Mouse (Mus musculus) embryonic fibroblast, embryonic 13.5 days (primary cell): ENCODE results near the gene Sco2.

Experiments used
- CTCF ChIP-seq: IDR thresholded peaks from 2 replicates; pipeline ENCODE4 v1.5.1; 2011; ENCODE audit warnings: mild to moderate bottlenecking, control low read depth, low read length, moderate library complexity, borderline replicate concordance; ENCODE audit not compliant: insufficient read depth
- POLR2A ChIP-seq: IDR thresholded peaks from 2 replicates; pipeline ENCODE4 v1.6.1; 2011; ENCODE audit warnings: low read depth, mild to moderate bottlenecking, control low read depth, low read length, moderate library complexity

- TF ChIP-seq CTCF (no peak), POLR2A (no peak)
Observed at GRCm38 (mm10) chr15:89351302-89351701, 22.3 kb downstream of the Sco2 start.
